8 mouse cellular contexts compared by ENCODE assay signal in genomic region chr2:170856085-170856484, GRCm38 (mm10).
A peak's percentile ranks its signal among the peaks of the same experiment; 100 is the strongest.
DNase-seq lines count a peak whose midpoint lies in the region; ATAC-seq lines count a peak whose summit lies in the region.

No protein-coding gene starts in this region.

- H3K4me2 ChIP-seq in midbrain, embryonic 15.5 days = no peak overlapping the region

- H3K9ac ChIP-seq in midbrain, embryonic 15.5 days = no peak overlapping the region

- H3K4me1 ChIP-seq in midbrain, embryonic 15.5 days = no peaks in the 10 kb centered on the region; the same call in 1 of the 2 replicates

- H3K27me3 ChIP-seq in midbrain, embryonic 15.5 days (replicated peaks) = no peaks in the 10 kb centered on the region

- peak overlapping the region; percentile 10; the same call in 1 of the 2 replicates for H3K27ac ChIP-seq in midbrain, embryonic 15.5 days

- intact Hi-C loops in heart, postnatal 25 days (cut with DNase I) = no loop called here

- H3K36me3 ChIP-seq in midbrain, embryonic 15.5 days (replicated peaks) = no peaks in the 10 kb centered on the region

- H3K4me3 ChIP-seq in midbrain, embryonic 15.5 days = no peak overlapping the region

- WGBS in midbrain, embryonic 15.5 days = 79% methylated on average over 5 of the region's 5 CpGs

- no peak for ATAC-seq in midbrain, embryonic 15.5 days (replicated peaks)

- peak; percentile 24 for DNase-seq in adrenal gland, postnatal 10 days
- no peak for DNase-seq in adrenal gland, postnatal 25 days
- peak; percentile 34 to 75 for DNase-seq in layer of hippocampus, postnatal 14 days (ENCODE audit: low spot score in 2 of 2)
- DNase-seq in layer of hippocampus, postnatal 36 days = no peak
- peak; percentile 28 for DNase-seq in heart, postnatal 25 days (ENCODE audit: low spot score)
- no peak for DNase-seq in cerebellum, adult 11 months
- DNase-seq in spleen, postnatal 10 days (ENCODE audit: low spot score in 2 of 2) = no peak

- no peaks in the 10 kb centered on the region for H3K9me3 ChIP-seq in midbrain, embryonic 15.5 days

Comparison
In these comparisons a context has a peak if more than half of its experiments do, and no peak if none do; other contexts are left out.
1. DNase-seq: peak in adrenal gland, postnatal 10 days (single experiment), layer of hippocampus, postnatal 14 days (2 of 2) and heart, postnatal 25 days (single experiment); none in adrenal gland, postnatal 25 days (single experiment), layer of hippocampus, postnatal 36 days (0 of 2), cerebellum, adult 11 months (single experiment) and spleen, postnatal 10 days (0 of 2).